Mouse (Mus musculus): Measurements from ENCODE around the gene Flt1. TPM values are rescaled to one million over a fixed set of nuclear protein-coding genes. Genes with fewer than 3 reads are reported as not detected.

Gene Flt1
- total RNA-seq, 2 experiments from 2014 or later, result 72.0 to 79.5 TPM

DNA sequence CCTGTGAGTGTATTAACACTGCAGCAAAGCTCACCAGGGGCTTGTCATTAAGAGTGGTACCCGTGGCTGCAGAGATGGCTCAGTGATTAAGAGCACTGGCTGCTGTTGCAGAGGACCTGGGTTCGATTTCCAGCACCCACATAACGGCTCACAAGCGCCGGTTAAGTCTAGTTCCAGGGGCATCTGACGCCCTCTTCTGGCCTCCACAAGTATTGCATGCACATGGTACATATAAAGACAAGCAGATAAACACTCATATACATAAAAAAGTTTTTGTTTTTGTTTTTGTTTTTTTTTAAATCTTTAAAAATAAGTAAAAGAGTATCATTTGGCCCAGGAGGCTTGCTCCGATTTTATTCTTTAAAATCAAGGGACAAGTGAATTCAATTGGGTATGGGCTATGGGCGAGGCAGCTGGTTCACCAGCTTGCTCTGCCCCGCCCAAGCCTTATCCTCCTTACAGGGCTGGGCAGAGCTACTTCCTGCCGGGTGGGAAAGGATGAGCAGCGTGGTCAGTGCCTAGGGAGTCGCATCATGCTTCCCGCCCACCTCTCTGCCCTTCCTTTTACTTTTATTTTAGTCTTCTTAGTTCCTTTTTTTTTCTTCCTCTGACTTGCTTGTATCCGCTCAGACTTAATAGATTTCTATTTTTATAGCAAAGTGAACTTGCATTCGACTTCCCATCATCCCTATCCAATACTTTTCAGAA, 57.0 kb downstream of the Flt1 start:
- DNase-seq, result no peak

DNA sequence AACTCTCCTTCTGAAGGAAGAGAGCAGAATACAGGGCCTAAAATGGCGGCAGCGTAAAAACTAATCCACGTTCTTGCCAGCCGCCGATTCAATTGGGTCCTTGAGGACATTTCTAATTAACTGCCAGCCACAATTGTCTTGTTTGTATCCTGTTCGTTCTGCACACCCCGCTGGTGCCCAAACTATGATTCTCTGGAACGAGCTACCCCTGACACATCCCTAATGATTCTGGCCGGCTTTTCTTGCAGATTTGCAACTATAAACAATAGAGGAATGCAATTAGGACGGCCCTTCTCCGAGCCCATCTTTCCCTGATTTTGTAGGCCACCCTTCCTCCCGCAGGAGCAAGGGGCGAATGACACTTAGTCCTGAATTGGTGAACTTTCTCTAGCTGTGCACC, 59.9 kb downstream of the Flt1 start:
- no peak for DNase-seq

- DNase-seq, result no peak
Measured at GRCm38 (mm10) chr5:147665381-147665780, 60.4 kb downstream of the Flt1 start.

- no peak for DNase-seq
Measured at GRCm38 (mm10) chr5:147659909-147660308, 65.9 kb downstream of the Flt1 start.

DNA sequence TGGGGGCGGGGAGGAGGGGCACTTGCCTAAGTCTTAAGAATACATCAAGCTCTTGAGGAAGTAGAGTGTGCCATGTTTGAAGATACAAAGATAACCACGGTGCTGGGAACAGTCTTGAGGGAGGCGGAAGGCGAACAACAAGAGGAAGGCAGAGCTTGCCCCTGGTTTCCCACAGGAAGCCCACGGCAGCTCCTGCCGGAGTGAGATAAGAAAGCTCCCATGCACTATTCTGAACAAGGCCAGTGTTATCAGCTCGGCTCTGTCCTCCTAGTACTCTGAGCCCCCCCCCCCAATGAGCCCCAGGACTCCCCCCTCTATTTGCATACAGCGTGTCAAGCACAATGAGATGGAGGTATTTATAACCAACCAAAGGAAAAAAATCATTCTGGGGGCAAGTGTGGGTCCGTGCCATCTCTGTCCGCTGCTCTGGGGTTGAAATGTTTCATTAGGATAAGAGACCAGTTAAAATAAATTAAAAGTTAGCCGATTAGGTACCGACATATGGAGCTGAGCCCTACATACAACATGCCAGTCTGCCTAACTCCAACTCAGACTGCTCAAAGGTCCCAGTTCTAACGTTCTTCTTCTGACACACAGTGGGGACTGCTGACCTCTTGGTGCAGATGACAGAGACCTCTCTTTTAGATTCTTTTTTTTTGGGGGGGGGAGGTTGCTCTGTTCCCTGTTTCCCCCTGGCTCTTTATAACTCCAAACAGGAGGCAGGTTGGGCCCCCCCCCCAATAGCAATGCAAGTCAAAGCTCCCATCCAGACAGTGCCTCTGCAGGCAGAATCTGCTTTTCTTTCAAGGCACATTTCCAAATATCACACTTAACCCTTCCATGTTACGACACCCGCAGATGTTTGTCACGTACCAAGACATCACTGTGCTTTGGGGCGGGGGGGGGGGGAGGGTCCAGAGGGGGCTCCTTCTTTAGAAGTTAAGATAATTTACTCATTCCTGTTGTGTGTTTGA, 67.6 kb downstream of the Flt1 start:
- DNase-seq, result peak; percentile 47 to 88

- DNase-seq, result no peak
Measured at GRCm38 (mm10) chr5:147655761-147656160, 70.0 kb downstream of the Flt1 start.

GRCm38 (mm10) chr5:147651233-147651632, 74.6 kb downstream of the Flt1 start:
- no peak for DNase-seq

GRCm38 (mm10) chr5:147646351-147646929, 79.4 kb downstream of the Flt1 start:
- DNase-seq, result peak; percentile 41 to 59

- peak; percentile 88 to 92 for DNase-seq
Measured at GRCm38 (mm10) chr5:147645001-147645645, 80.7 kb downstream of the Flt1 start.

DNA sequence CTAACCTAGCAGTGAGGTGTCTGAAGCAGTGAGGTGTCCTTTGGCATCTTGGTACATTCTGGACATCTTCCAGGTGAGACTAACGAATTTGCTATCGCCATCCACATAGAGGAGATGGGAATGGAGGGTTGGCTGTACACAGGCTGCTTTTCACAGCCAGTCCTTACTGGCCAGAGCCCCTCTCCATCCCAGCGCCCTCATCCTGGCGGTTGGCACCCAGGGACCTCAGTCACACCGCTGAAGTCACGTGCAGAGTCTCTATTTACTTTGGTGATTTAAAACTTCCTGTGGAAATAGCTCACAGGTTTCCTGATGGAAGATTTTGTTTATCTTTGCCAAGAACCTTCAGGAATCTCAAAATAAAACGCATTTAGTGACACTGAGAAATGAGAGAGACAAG, 84.4 kb downstream of the Flt1 start:
- no peak for DNase-seq

- no peak for DNase-seq
Measured at GRCm38 (mm10) chr5:147639940-147640339, 85.9 kb downstream of the Flt1 start.

GRCm38 (mm10) chr5:147636676-147637075, 89.1 kb downstream of the Flt1 start:
- DNase-seq, result no peak

DNA sequence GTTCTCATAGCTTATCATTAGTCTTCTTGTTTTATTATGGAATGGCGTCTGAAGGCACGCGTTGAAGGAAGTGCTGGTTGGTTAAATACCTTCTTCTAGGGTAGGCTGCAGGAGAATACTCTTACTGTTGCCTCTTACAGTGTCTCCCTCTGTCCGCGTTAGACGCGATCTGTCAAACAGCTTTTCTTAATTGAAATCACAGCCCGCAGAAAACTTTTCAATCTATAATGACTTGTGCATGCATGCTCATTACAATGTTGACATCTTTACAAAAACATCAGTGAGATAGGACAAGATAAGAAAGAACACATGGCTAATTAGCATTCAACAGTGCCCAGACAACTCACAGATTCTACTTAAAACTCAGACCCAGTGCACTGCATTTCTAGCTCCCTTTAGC, 89.9 kb downstream of the Flt1 start:
- DNase-seq, result no peak

GRCm38 (mm10) chr5:147634016-147634415, 91.8 kb downstream of the Flt1 start:
- no peak for DNase-seq

GRCm38 (mm10) chr5:147632716-147633115, 93.1 kb downstream of the Flt1 start:
- DNase-seq, result no peak

DNA sequence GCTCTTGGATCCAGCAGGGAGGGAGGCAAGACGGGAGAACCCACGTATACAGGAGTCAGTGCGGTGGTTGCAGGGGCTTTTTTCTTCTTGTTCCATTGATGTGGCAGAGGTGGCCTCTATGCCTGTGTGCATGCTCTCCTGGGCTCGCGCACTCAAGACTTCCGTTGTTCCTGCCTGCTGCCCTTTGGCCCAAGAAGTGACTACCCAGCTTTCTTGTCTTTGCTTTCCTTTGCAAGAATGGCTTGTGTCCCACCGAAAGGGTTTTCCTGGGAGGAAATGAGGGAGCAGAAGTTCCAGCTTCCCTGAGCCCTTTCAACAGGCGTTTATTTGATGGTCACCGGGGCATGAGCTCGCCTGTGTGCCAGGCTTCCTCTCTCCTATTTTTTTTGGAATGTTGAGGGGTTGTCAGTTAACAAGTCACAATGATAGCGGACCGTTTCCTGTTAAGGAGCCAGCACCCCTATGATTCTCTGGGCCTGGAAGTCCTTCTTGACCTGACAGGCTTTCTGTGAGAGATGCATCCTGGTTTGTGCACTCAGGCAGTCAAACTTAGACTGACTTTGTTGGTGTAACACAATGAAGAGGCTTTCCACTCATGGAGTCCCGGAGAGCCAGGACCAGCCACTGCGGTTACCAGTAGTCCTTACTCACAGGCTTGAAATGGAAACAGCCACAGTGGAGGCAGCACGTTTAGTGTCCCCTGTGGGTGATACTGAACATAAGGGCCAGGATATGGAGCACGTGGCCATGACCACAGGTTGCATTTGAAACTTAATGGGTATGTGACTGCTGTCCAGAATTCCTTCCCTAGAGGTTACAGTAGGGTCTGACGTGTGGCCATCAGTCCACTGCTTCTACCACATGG, 95.2 kb downstream of the Flt1 start:
- peak in 1 of 2 experiments; percentile 41 for DNase-seq

- DNase-seq, result no peak
Measured at GRCm38 (mm10) chr5:147626944-147627343, 98.9 kb downstream of the Flt1 start.

DNA sequence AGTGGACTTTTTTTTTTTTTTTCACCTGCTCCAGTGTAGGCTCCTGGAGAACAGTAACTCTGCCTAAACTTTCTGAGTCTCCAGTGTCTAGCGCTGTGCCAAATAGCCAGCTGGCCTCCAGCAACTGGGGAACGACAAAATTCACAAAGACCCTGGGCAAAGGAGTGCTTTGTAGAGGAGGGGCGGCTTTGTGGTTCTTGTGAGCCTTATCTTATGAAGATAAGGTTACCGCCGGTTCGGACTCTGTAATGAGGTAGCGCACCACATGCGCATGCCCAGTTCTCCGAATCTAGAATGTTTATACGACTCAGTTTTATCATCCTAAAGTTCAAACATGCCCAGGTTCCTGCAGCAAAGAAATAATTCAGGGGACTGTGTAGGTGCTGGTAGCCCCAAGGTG, 102.1 kb downstream of the Flt1 start:
- DNase-seq, result no peak

DNA sequence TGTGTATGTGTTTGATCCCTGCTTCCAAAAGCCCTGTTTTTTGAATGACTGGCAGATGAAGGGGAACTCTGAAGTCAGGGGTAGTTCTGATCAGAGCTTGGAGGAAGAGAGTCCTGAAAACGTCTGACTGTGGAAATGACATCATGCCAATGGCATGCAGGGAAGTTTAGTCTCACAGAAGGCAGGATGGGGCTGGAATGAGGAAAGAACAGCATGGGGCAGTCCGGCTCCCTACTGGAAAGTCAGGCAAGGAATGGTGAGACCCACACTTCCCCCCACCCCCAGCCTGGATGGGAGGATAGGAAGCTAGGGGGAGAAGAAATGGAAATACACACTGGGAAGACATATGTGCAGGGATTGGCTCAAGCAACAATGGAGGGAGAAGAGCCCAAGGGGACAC, 105.6 kb downstream of the Flt1 start:
- DNase-seq, result peak in 1 of 2 experiments; percentile 41

DNA sequence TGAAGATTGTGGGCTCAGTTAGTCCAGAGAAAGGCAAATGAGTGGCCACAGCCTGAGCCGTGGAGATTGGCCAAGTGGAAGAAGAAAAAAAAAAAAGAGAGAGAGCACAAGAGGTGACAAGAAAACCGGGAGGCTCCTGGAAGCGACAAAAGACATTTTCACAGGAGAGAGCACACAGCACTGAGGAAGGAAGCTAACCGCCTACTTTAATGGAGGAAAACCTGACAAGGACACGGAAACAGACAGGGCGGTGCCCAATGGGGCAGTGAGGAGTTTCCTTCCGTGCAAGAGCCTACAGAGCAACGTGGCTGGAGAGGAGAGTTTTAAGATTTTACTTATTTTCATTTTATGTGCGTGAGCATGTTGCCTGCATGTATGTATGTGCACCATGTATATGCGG, 107.6 kb downstream of the Flt1 start:
- DNase-seq, result peak; percentile 34 to 68

- no peak for DNase-seq
Measured at GRCm38 (mm10) chr5:147616450-147616849, 109.4 kb downstream of the Flt1 start.
